Mouse (Mus musculus) megakaryocyte, embryonic 14.5 days (primary cell): ENCODE data around the gene 2310022B05Rik. TPM values are rescaled to one million over a fixed set of nuclear protein-coding genes. Genes with fewer than 3 reads are reported as not detected.

Experiments
- H3K27me3 ChIP-seq: replicated peaks from 2 replicates; pipeline ENCODE3; 2012; ENCODE audit warnings: inconsistent platforms
- H3K36me3 ChIP-seq: replicated peaks from 2 replicates; pipeline ENCODE3; 2012; ENCODE audit warnings: low read length, inconsistent platforms, mixed read lengths
- H3K4me1 ChIP-seq: 2 replicates; pipeline ENCODE4 v1.6.1; 2012; ENCODE audit warnings: inconsistent platforms
- H3K4me3 ChIP-seq: replicated peaks from 2 replicates; pipeline ENCODE3; 2012; ENCODE audit warnings: moderate library complexity, mild to moderate bottlenecking, inconsistent platforms
- H3K9me3 ChIP-seq: 2 replicates; pipeline ENCODE4 v1.6.1; 2012; ENCODE audit warnings: inconsistent platforms
- FLI1 ChIP-seq: IDR thresholded peaks from 2 replicates; pipeline ENCODE4 v1.6.1; 2012; ENCODE audit warnings: low read length, inconsistent platforms, mixed read lengths
- GATA1 ChIP-seq: IDR thresholded peaks from 3 replicates; pipeline ENCODE4 v1.6.1; 2012; ENCODE audit warnings: mixed read lengths, low read length, inconsistent platforms, borderline replicate concordance
- polyA plus RNA-seq: library from polyadenylated mRNA; stranded (reverse); fragments of >175 nt; gene quantifications from 2 replicates; pipeline ENCODE4 v1.2.3, GENCODE M21; 2012; ENCODE audit warnings: low replicate concordance; ENCODE audit not compliant: insufficient read depth

Gene 2310022B05Rik
- polyA plus RNA-seq, 1 experiment: 7.6 TPM

DNA sequence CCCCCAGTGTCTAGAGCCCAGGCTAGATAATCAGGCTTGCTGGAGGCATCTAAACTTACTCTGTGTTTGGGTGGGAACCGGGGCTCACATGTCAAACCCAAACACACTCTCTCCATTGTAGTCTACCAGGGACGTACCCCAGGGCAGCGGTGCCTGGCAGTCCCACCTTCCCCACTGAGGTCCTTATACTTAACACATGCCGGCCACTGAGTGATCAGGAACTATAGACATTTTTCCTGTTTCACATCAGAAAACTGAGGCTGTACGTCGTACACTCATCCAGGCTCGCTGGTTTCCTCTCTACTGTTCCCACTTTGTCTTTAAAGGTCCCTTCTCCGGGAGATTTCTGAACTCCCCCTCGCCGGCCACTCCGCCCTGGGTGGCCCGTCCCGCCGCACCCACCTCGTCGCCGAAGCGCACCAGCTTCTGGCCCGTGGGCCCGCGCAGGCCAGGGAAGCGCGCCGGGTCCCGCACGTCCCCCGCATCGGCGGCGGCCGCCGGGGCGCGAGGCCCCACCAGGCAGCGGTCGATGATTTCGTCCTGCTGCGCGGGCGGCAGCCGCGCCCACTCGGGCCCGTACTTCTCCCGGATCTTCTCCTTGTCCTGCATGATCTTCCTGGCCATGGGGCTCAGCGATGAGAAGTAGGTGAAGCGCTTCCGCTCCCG lies 590 bp downstream of the 2310022B05Rik start:
- TF ChIP-seq GATA1 (no peak), FLI1 (no peak)
- Histone ChIP-seq H3K4me3 (peak overlapping the region; percentile 95), H3K36me3 (no peaks in the 10 kb centered on the region), H3K4me1 (peaks cover 56% of the 10 kb centered on the region), H3K9me3 (no peaks in the 10 kb centered on the region), H3K27me3 (peaks cover 21% of the 10 kb centered on the region)

- Histone ChIP-seq H3K36me3 (no peaks in the 10 kb centered on the region), H3K4me1 (peaks cover 64% of the 10 kb centered on the region), H3K4me3 (peak overlapping the region; percentile 95), H3K27me3 (peaks cover 14% of the 10 kb centered on the region), H3K9me3 (no peaks in the 10 kb centered on the region)
- no peak for TF ChIP-seq FLI1
Observed at GRCm38 (mm10) chr8:124661781-124662180, 1.4 kb downstream of the 2310022B05Rik start.

DNA sequence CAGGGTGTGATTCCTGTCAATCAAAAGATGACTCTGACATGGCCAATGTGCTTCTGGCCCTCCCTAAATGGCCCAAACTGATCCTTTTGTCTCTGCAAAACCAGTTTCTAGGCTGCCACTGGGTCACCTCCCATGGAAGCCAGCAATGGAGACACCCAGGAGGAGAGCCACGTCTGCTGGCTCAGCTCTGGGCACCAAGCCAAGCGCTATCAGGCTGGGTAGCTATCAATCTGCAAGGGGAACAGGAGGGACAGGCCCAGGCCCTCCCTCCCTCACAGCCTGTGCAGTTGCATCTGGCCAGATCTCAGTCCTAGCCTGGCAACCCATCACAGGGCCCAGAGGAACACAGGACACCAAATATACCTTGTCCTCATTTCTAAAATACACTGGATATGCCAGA lies 4.8 kb downstream of the 2310022B05Rik start:
- H3K4me1 ChIP-seq: peaks cover 78% of the 10 kb centered on the region
- no peak for TF ChIP-seq FLI1
- no peak for TF ChIP-seq GATA1
- peak overlapping the region; percentile 53 for H3K4me3 ChIP-seq
- H3K27me3 ChIP-seq: peaks cover 3% of the 10 kb centered on the region
- H3K9me3 ChIP-seq: no peaks in the 10 kb centered on the region
- peaks cover 10% of the 10 kb centered on the region for H3K36me3 ChIP-seq

- Histone ChIP-seq H3K27me3 (peaks cover 2% of the 10 kb centered on the region), H3K36me3 (peaks cover 10% of the 10 kb centered on the region), H3K4me1 (peaks cover 76% of the 10 kb centered on the region), H3K4me3 (peak overlapping the region; percentile 53), H3K9me3 (no peaks in the 10 kb centered on the region)
- no peak for TF ChIP-seq GATA1
- TF ChIP-seq FLI1: no peak
Observed at GRCm38 (mm10) chr8:124657961-124658360, 5.2 kb downstream of the 2310022B05Rik start.

DNA sequence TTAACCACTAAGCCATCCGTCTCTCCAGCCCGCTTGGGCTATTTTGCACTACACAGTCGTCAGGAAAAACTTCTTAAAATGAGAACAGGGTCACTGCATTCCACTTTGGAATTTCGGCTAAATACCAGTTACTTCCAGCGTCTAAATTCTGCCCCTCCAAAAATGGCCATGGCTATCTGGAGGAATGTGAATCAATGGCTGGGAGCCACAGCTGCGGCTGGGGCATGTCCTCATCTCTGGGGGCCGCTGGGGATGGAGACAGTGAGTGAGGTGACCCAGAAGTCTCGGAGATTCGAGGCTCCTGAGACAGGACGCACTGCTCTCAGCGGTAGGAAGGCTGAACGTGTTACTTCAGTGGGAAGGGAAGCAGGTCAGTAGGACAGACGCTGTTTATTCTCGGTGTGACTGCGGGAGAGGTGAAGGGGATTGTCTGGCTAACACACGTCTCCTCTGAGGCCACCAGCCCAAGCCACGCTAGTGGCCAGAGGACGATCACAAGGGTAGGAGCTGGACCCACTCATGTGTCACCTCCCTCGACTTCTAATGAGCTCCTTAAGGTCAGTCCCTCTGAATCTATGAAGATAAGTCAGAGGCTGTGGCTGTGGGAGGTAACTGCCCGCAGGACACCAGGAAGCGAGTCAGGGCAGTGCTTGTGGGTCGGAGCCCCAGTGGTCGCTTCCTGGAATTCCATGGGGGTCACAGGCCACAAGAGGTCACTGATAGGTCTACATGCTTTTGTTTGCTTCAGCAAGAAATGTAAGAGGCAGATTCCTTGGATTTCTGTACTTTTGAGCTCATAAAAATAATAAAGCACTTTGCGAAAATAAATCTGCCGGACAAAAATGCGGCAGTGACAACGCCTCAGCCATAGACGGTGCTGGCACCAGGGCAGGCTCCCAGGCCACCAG lies 9.3 kb downstream of the 2310022B05Rik start:
- Histone ChIP-seq H3K4me3 (no peak overlapping the region), H3K9me3 (no peaks in the 10 kb centered on the region), H3K36me3 (peaks cover 29% of the 10 kb centered on the region), H3K4me1 (peaks cover 44% of the 10 kb centered on the region), H3K27me3 (no peaks in the 10 kb centered on the region)
- no peak for TF ChIP-seq GATA1
- no peak for TF ChIP-seq FLI1

GRCm38 (mm10) chr8:124652546-124652945 lies 10.6 kb downstream of the 2310022B05Rik start:
- Histone ChIP-seq H3K36me3 (peaks cover 31% of the 10 kb centered on the region), H3K4me3 (no peak overlapping the region), H3K27me3 (no peaks in the 10 kb centered on the region), H3K4me1 (peaks cover 36% of the 10 kb centered on the region), H3K9me3 (no peaks in the 10 kb centered on the region)
- TF ChIP-seq GATA1 (no peak), FLI1 (no peak)

GRCm38 (mm10) chr8:124651776-124652175 lies 11.4 kb downstream of the 2310022B05Rik start:
- peaks cover 28% of the 10 kb centered on the region for H3K4me1 ChIP-seq
- H3K4me3 ChIP-seq: no peak overlapping the region
- H3K9me3 ChIP-seq: no peaks in the 10 kb centered on the region
- H3K36me3 ChIP-seq: peaks cover 31% of the 10 kb centered on the region
- H3K27me3 ChIP-seq: no peaks in the 10 kb centered on the region
- TF ChIP-seq FLI1 (no peak), GATA1 (no peak)

DNA sequence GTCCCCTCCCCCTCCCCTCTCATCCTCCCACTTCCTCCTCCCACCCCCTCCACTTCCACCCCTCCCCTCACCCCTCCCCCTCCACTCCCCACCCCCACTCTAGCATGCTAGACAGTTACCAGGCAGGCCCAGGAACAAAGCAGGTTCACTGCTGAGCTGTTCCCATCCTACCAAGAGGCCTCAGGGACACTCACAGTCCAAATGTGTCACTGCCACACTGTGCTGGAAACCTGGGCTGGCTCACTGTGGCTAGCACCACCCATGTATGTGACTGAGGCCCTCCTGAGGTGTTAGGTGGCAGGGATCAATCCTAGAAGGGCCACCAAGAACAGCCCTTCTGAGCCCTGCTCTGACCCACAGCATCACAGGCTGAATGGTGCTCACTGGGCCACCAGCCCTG lies 14.9 kb downstream of the 2310022B05Rik start:
- Histone ChIP-seq H3K4me1 (peaks cover 23% of the 10 kb centered on the region), H3K27me3 (peaks cover 2% of the 10 kb centered on the region), H3K4me3 (no peak overlapping the region), H3K36me3 (peaks cover 33% of the 10 kb centered on the region), H3K9me3 (no peaks in the 10 kb centered on the region)
- no peak for TF ChIP-seq FLI1
- TF ChIP-seq GATA1: no peak

DNA sequence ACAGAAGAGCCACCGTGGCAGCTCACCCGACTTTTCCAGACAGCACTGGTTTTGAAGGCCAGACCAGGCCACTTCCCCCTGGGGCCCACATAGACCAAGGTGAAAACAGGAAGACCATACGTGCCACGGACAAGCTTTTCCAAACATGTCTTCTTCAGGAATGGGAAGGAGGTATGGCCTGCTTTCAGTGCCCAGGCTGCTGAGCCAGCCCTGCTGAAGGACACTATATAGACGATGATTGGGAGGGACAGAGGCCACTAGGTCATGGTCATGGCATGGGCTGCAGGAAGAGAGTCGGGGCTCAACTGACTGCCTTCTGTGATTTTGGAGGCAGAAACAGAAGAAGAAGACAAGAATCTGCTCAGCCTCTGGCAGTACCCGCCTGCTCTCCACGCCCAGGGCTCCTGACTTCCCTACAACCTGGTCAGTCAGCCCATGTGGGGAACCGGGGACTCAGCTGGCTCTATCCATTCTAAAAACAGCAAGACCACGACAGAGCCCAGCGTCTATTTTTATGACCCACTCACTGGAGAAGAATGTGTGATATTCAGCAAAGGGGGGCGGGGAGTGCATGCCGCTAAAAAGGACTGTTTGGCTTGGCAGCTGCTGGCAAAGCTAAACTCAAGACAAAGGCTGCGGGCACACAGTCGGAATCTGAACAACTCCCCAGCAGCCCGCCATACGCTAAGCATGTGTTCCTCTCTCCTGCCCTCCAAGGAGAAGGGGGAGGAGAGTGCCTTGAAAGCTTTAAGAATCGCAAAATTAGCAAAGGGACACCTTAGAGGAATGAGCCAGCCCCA lies 19.4 kb downstream of the 2310022B05Rik start:
- TF ChIP-seq GATA1 (no peak), FLI1 (no peak)
- Histone ChIP-seq H3K4me1 (peaks cover 23% of the 10 kb centered on the region), H3K4me3 (no peak overlapping the region), H3K36me3 (peaks cover 41% of the 10 kb centered on the region), H3K9me3 (peaks cover 12% of the 10 kb centered on the region), H3K27me3 (peaks cover 3% of the 10 kb centered on the region)

DNA sequence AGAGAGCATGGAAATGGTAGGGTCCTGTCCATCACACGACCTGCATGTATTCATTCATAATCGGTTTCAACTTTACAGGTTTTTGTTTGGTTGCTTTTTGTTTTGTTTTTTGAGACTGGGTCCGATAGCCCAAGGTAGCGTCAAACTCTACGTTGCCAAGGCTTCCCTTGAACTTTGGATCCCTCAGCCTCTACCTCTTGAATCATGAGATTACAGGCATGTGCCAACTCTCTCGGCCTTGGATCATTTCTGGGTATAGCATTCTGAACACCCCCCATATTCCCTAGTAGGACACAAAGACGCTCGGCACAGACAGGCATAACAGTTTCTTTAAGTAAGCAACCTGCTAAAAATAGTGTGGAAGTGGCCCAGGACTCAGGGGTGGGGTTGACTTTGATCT lies 21.6 kb downstream of the 2310022B05Rik start:
- no peak for TF ChIP-seq GATA1
- TF ChIP-seq FLI1: no peak
- H3K36me3 ChIP-seq: peaks cover 57% of the 10 kb centered on the region
- H3K4me1 ChIP-seq: peaks cover 18% of the 10 kb centered on the region
- H3K4me3 ChIP-seq: no peak overlapping the region
- H3K27me3 ChIP-seq: peaks cover 3% of the 10 kb centered on the region
- peaks cover 12% of the 10 kb centered on the region for H3K9me3 ChIP-seq
